Mouse (Mus musculus) retina, adult 2 months (tissue): Measurements from ENCODE around the gene Lpo.
"Not testable (repeated sequence)": the region's sequence is repeated elsewhere in the genome, so short reads cannot be mapped to it uniquely, and the experiment has no call there.

Experiments
- DNase-seq: peaks from one replicate; pipeline ENCODE4 v3.0.0-alpha.2; 2012; ENCODE audit warnings: low read depth, low spot score

The Lpo gene

DNA sequence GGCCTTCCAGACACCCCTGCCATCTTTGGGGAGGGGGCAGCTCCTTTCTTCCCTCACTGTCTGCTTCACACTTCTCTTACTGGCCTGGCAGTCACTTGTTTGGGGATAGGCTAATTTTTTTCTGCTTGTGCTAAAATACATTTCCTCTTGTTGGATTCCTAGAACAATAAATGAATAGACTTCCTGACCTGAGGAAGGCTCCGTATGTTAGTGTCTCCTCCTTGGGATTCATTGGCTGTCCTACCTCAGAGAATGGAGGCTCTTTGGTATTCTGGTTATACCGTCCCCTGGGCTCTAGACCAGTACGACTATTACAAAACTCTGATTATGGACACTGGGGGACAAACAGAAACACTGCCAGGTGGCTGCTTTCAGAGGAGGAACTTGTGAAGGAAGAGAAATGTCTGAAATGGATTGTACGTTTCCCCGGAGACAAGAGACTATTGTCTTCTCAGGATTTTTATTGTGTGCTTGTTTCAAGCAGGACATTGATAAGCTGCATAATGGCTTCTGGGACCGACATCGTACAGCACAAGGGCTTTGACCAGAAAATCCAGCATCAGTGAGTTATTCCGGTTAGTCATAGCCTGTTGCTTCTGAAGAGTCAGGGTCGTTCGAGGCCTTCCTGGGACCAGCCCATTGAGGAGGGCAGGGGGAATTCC, at the start of gene Lpo:
Lpo (minus strand) TSS at position 51 of the 662 bp plus-strand sequence.
- no peak for DNase-seq

- no peak for DNase-seq
Observed at GRCm38 (mm10) chr11:87875436-87875835, 47.3 kb upstream of the Lpo start, which contains the start of gene Epx. TSS of gene Epx (minus strand) at chr11:87875536.

- no peak for DNase-seq
Observed at GRCm38 (mm10) chr11:87871766-87872165, 43.7 kb upstream of the Lpo start.

GRCm38 (mm10) chr11:87870096-87870495, 42.0 kb upstream of the Lpo start:
- no peak for DNase-seq

DNA sequence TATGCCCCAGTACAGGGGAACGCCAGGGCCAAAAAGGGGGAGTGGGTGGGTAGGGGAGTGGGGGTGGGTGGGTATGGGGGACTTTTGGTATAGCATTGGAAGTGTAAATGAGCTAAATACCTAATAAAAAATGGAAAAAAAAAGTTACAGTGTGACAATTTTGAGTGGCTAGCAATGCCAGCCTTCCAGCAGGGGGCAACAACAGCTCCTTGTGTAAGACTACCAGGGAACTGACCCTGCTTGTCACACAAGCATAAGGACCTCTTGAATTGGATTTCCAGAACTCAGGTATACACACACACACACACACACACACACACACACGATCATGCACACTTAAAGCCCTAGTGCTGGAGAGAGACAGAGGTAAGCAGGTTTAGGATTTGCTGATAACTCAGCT, 38.8 kb upstream of the Lpo start:
- not testable (repeated sequence) for DNase-seq

DNA sequence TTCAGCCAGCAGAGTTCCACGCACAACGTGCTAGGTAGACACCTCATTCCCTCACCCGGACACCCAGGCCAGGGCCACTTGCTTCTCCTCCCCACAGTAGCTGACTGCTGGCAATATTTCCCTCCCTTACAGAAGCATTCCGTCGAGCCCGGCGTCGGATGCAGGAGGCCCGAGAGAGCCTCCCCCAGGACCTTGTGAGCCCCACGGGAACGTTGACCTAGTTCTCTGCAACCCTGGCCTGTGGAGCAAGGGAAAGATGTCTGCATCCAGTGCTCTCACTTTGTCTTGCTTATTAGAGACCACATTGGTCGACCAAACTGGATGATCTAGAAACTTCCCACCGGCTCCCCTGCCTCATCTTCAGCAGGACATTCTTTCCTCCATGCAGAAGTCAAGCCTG, 34.7 kb upstream of the Lpo start:
- DNase-seq, result no peak

GRCm38 (mm10) chr11:87860426-87860825, 32.3 kb upstream of the Lpo start:
- no peak for DNase-seq

DNA sequence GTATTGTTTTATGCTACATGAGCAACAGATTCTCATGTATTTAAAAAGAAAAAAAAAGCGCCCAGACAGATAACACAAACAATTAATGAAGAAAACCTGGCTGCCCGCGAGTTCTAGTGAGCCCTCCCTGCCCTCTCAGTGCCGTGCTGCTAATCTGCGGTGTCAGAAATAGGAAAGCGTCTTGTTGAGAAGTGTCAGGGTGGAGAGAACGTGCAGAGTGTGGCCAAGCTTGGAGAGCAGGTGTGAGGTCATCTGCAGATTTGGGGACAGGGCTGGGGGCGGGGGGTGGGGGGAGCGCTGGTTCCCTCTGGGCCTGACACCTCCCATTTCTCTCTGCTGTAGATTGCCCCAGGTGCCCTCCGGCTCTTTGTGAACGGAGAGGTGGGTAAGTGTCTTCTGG, 31.2 kb upstream of the Lpo start:
- DNase-seq, result no peak

- no peak for DNase-seq
Observed at GRCm38 (mm10) chr11:87854550-87854949, 26.5 kb upstream of the Lpo start.

GRCm38 (mm10) chr11:87853597-87853954, 25.5 kb upstream of the Lpo start:
- no peak for DNase-seq

GRCm38 (mm10) chr11:87852690-87853596, 24.9 kb upstream of the Lpo start, which contains the start of gene Mks1:
TSS of gene Mks1 (plus strand) at chr11:87853215.
- DNase-seq, result peak; percentile 84

DNA sequence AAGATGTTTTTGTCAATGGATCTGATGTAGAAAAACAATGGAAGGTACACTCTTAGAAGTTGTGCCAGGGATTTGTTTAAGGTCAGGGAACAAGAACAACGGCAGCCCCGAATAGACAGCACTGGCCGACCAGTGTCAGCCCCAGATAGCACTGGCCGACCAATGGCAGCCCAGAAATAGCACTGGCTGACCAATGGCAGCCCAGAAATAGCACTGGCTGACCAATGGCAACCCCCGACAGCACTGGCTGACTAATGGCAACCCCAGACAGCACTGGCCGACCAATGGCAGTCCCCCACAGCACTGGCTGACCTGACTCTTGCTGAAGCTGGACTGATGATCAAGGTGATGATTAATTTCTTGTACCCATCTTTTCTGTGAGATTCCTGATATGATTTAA, 19.8 kb upstream of the Lpo start:
- DNase-seq, result no peak

DNA sequence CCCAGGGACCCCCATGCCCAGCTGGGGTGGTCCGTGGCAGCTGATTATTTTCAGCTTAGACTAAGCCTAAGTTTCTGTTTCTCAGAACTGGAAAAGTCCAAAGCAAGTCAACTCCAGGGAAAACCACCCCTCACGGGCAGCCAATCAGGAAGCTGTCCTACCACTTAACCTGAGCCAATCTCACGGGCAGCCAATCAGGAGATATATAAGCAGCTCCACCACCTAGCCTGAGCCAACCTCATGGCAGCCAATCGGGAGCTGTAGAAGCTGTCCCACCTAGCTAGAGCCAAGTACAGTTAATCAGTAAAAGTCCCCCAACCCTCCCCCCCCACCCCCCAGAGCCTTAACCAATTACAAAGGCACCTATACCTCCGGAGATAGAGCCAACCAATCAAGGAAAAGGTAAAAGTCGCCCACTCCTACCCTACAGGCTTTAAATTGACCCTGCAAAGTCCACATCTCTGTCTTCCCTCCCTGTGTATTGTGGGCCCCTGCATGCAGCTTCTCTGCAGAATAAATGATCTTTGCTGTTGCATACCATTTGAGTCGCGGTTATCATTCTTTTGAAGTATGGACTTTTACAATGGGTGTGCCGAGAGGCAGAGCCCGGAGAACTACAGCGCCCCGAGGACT, 19.0 kb upstream of the Lpo start:
- DNase-seq, result no peak

DNA sequence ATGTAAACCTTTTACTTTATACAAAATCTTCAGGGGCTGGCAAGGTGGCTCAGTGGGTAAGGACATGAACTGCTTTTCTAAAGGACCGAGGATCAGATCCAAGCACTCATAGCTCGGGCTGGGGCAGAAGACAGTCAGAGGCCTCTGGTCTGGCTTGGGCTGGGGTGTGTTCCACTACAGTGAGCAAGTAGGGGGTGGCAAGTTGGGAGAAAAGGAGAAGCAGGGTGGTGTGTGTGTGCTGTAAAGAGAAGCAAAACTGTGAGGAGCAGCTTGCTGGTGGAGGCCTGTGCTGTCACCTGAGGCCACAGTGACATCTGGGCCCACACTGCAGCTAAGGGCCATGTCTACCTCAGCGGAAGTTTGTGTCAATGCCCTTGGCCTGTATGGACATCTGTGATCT, 13.3 kb upstream of the Lpo start:
- no peak for DNase-seq

GRCm38 (mm10) chr11:87840676-87841075, 12.6 kb upstream of the Lpo start:
- DNase-seq, result no peak

- DNase-seq, result no peak
Observed at GRCm38 (mm10) chr11:87821502-87821901, 6.6 kb downstream of the Lpo start.

GRCm38 (mm10) chr11:87817443-87817773, 10.7 kb downstream of the Lpo start:
- no peak for DNase-seq

DNA sequence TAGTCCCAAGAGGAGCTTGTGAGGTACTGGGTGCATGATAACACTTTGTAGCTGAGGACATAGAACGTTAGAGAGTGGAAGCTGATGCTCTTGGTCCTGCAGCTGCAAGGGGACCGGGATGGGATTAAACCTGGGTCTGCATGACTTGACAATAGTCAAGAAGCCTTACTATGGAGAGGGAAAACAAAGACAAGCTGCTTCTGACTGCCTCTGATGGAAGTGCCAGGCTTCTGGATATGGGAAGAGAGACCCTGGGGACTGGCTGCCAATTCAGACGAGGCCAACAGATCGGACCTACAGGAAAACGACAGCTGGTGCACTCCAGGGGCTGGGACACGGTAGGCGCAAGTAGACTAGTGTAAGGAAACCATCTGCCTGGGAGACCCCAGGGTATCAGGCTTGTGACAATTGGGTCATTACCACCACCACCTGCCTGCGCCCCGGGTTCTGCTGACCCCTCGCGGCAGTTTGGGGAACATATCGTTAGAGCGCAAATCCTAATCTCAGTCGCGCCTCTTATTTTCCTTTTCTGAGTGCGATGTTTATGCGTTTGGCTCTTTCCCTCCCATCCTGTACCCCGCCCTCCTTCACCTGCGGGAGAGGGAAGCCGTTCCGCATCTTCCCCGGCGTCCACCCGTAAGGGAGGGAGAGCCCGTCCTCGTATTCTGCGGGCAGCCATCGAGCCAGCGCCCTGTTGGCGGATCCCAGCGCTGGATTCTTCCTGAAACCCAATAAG, 11.2 kb downstream of the Lpo start:
- peak; percentile 18 for DNase-seq

DNA sequence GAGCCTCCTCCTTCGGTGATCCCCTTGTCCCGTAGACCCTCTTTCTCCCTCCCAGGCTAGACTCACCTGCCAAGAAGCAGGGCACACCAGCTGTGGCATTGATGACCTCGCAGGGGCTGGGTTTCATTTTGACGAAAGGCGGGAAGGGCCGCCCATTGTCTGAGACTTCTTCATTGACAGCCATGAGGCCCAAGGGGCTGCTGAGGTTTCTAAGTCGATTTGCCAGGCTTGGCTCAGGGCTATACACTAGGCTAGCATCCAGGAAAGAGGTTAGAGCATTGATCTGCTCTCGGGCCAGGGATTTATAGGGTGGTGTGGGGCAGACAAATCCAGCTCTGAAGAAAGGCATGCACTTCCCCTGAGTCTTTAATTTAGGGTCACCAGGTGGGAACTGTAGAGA, 13.3 kb downstream of the Lpo start:
- no peak for DNase-seq

GRCm38 (mm10) chr11:87811396-87811795, 16.7 kb downstream of the Lpo start:
- no peak for DNase-seq

DNA sequence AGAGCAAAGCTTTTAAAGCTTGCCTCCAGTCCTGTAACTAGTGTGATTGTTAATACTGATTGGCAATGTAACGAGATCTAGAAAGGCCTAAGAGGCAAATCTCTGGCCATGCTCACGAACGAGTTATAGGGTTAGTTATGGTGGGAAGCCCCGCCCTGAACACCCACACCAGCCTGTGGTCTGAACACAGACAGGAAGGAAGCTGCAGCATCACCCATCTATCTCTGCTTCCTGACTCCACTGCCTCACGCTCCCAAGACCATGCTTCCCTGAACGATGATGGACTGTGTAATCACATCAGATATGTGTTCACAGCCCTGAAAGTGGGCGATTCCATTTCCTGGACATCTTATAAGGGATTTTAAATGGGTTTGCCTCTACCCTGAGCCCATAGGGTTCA, 19.9 kb downstream of the Lpo start:
- no peak for DNase-seq

DNA sequence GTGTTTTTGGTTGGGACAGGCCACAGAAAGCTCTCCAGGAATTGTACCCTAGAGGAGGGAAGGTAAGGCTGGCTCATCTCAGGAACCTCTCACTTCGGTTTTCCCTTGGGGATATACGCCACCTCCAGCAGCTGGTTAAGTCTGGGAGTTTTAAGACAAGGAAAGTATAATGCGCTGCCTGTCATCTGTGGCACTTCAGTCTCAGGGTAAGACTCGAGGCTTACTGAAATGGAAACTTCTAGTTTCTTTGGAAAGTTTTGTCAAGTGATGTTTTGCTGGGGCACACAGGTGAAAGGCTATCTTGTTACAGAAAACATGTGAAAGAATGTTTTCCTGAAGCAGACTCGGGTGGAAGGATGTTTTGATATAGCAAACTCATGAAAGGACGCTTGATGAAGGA, 20.7 kb downstream of the Lpo start:
- DNase-seq, result no peak
